Mouse (Mus musculus): Measurements from ENCODE around the gene AU041133. TPM values are rescaled to one million over a fixed set of nuclear protein-coding genes. Genes with fewer than 3 reads are reported as not detected.
A peak's percentile ranks its signal among the peaks of the same experiment; 100 is the strongest.
"Not testable (repeated sequence)": the region's sequence is repeated elsewhere in the genome, so short reads cannot be mapped to it uniquely, and the experiment has no call there.

The AU041133 gene
- polyA plus RNA-seq (2015; fragmentation: Nextera tagmentation; extraction: Ambion mirVana): 6.2 and 7.0 TPM in 2 replicates

DNA sequence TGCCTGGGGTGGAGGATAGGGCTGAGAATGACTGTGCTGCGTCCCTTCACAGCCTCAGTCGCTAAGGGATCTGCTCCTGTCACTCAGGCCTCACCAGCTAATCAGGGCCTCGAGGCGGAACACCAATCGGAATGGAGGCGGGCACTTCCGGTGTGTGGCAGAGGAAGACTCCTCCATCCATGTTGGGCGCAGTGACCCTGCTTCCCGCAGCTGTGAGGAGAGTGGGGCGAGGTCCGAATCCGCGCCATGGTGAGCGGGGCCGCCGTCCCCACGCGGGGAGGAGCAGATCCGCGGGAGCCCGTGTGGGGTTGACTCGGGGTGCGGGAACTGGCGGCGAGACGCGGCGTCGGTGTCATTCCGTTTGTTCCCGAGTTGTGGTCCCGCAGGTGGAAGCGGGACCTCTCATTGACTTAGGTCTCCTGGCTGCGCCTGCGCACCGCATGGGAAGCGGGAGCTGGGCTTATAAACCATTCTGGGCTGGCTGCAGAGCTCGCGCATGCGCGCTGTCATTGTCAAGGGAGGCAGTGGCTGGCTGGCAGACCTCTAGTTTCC, at the start of gene AU041133:
AU041133 (plus strand) TSS at position 164 of the 552 bp plus-strand sequence.
- Histone ChIP-seq H3K4me1 (ENCODE audit: insufficient read depth, low read length) (no peaks in the 10 kb centered on the region), H3K4me2 (replicated peaks; ENCODE audit: low read depth, low read length) (peak within 1 kb of the TSS; percentile 64), H3K9me3 (ENCODE audit: low read length) (peaks cover 46% of the 10 kb centered on the region), H3K9ac (replicated peaks; ENCODE audit: low read length) (peak within 1 kb of the TSS; percentile 85), H3K36me3 (ENCODE audit: insufficient read depth, low read length) (peaks cover 9% of the 10 kb centered on the region; the same call in 1 of the 2 replicates), H3K27me3 (ENCODE audit: insufficient read depth, low read length) (no peaks in the 10 kb centered on the region), H3K4me3 (ENCODE audit: low read length) (peak within 1 kb of the TSS; percentile 82), H3K27ac (ENCODE audit: low read length) (peak within 1 kb of the TSS; percentile 82)
- peak; percentile 99 for ATAC-seq (ENCODE audit: low FRiP score, low TSS enrichment)
- 2% methylated on average over 41 of the region's 41 CpGs for WGBS

DNA sequence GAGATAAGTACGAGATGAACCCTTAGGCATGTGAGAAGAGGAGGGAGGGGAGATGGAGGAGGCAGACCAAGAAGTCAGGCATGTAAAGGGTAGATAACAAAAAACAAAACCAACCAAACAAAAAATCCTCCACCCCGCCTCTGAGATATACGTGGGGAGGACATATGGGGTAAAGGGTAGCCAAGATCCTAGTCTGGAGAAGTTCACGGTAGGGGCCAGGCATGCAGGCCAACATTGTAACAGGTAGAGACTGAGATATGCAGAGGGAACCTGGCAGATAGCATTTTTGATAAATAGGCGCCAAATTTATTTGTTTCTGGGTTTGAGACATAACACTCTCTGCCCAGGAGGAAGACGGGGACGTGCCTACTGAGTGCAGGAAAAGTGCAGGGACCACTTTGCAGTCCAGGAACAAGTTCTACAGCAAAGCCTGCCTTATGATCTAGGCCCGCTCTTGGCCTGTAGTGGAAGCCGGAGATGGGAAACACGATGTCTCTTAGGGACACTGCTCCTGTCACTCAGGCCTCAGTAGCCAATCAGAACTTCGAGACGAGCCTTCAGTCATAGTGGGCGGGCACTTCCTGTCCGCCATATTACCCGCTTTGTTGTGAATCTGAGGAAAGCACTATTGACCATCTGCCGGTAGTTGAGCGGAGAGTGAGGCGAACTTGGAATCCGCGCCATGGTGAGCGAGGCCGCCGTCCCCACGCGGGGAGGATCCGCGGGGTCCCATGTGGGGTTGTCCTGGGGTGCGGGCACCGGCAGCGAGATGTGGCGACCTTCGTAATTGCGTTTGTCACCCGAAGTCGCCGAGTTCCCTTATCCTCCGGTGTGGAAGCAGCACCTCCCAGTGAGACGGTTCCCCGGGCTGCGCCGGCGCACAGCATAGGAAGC, 44.8 kb upstream of the AU041133 start, which contains the start of gene BC024063:
BC024063 (plus strand) TSS at position 626 of the 894 bp plus-strand sequence.
- not testable (repeated sequence) for H3K4me1 ChIP-seq (ENCODE audit: insufficient read depth, low read length); H3K27me3 ChIP-seq (ENCODE audit: insufficient read depth, low read length); H3K36me3 ChIP-seq (ENCODE audit: insufficient read depth, low read length)
- peak; percentile 99 for ATAC-seq (ENCODE audit: low FRiP score, low TSS enrichment)
- H3K27ac ChIP-seq (ENCODE audit: low read length): peak within 1 kb of the TSS; percentile 68; the same call in 1 of the 2 replicates
- peak within 1 kb of the TSS; percentile 69 for H3K9ac ChIP-seq (replicated peaks; ENCODE audit: low read length)
- peaks cover 11% of the 10 kb centered on the region for H3K9me3 ChIP-seq (ENCODE audit: low read length)
- H3K4me3 ChIP-seq (ENCODE audit: low read length): peak within 1 kb of the TSS; percentile 57
- H3K4me2 ChIP-seq (replicated peaks; ENCODE audit: low read depth, low read length): peak within 1 kb of the TSS; percentile 51
- 19% methylated on average over 42 of the region's 42 CpGs for WGBS

DNA sequence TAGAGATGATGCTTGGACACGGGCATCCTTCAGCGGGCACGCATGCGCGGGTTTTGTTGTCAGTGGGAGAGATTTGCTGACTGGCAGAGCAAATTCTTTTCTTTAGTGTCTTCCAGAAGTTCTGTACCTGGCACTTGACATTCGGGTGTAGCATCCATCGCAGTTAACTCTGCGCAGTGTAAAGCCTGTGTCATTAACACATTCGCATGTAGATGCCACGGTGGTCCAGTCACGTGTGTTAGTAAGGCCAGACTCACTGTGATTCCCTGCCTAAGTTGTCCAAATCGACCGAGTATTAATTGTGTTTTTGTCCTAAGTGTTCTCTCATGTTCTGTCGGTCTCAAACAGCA, 44.2 kb upstream of the AU041133 start:
- ATAC-seq (ENCODE audit: low FRiP score, low TSS enrichment): 0 out of 2 replicates have a peak, but pooled peaks have one; percentile 17

DNA sequence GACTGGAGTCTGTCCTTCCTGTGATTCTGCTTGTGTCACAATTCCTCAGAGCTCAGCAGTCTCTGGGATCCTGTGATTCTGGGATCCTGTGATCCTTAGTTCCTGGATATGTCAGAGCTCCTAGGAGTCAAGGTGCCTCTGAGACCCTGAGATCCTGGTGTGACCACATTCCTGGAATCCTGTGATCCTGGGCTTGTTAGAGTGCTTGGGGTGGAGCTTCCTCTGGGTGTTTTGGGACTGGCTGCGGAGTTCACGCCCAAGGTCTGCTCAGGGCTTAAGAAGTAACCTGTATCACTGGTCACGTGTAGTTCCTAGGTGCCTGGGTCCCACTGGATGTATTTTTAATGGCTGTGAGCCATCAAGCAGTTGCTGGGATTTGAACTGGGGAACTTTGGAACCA, 10.6 kb upstream of the AU041133 start:
- peaks cover 4% of the 10 kb centered on the region; the same call in 1 of the 2 replicates for H3K36me3 ChIP-seq (ENCODE audit: insufficient read depth, low read length)
- H3K4me3 ChIP-seq (ENCODE audit: low read length): no peak overlapping the region
- no peaks in the 10 kb centered on the region for H3K27me3 ChIP-seq (ENCODE audit: insufficient read depth, low read length)
- H3K4me1 ChIP-seq (ENCODE audit: insufficient read depth, low read length): no peaks in the 10 kb centered on the region
- H3K4me2 ChIP-seq (replicated peaks; ENCODE audit: low read depth, low read length): no peak overlapping the region
- H3K27ac ChIP-seq (ENCODE audit: low read length): no peak overlapping the region
- WGBS: 81% methylated on average over 3 of the region's 3 CpGs
- H3K9ac ChIP-seq (replicated peaks; ENCODE audit: low read length): no peak overlapping the region
- no peak for ATAC-seq (ENCODE audit: low FRiP score, low TSS enrichment)
- H3K9me3 ChIP-seq (ENCODE audit: low read length): peaks cover 44% of the 10 kb centered on the region

More for the DNA sequence above, 44.2 kb upstream of the AU041133 start:
- not testable (repeated sequence) for H3K36me3 ChIP-seq (ENCODE audit: insufficient read depth, low read length); H3K27ac ChIP-seq (ENCODE audit: low read length); H3K27me3 ChIP-seq (ENCODE audit: insufficient read depth, low read length); H3K4me1 ChIP-seq (ENCODE audit: insufficient read depth, low read length)
- Histone ChIP-seq H3K4me3 (ENCODE audit: low read length) (peak overlapping the region; percentile 57), H3K9ac (replicated peaks; ENCODE audit: low read length) (peak overlapping the region; percentile 69), H3K9me3 (ENCODE audit: low read length) (peaks cover 11% of the 10 kb centered on the region), H3K4me2 (replicated peaks; ENCODE audit: low read depth, low read length) (peak overlapping the region; percentile 51)
- WGBS: 16% methylated on average over 14 of the region's 14 CpGs

DNA sequence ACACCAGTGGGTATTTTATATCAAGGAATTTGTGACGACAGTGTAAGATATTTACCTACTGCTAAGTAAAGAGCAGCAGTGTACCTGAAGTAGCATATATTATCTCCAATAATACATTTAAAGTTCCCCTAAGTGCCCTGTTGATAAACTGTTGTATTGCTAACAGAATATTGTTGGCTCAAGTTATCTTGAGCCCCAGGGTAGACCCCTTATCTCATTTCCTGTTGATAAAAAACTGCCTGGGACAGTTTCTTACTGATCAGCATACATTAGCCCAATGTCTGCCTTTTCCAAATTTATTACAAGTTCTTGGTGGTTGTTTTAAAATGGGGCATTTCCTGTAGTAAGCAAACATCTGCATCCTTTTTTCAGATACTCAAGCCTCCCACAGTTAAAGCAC, 17.5 kb downstream of the AU041133 start:
- no peaks in the 10 kb centered on the region for H3K27me3 ChIP-seq (ENCODE audit: insufficient read depth, low read length)
- H3K9me3 ChIP-seq (ENCODE audit: low read length): peaks cover 54% of the 10 kb centered on the region
- no peak overlapping the region for H3K9ac ChIP-seq (replicated peaks; ENCODE audit: low read length)
- H3K4me1 ChIP-seq (ENCODE audit: insufficient read depth, low read length): no peaks in the 10 kb centered on the region
- no peak overlapping the region for H3K4me2 ChIP-seq (replicated peaks; ENCODE audit: low read depth, low read length)
- H3K36me3 ChIP-seq (ENCODE audit: insufficient read depth, low read length): peaks cover 48% of the 10 kb centered on the region
- no peak overlapping the region for H3K27ac ChIP-seq (ENCODE audit: low read length)
- no peak overlapping the region for H3K4me3 ChIP-seq (ENCODE audit: low read length)
- 96% methylated on average over 1 of the region's 1 CpGs for WGBS
- no peak for ATAC-seq (ENCODE audit: low FRiP score, low TSS enrichment)

DNA sequence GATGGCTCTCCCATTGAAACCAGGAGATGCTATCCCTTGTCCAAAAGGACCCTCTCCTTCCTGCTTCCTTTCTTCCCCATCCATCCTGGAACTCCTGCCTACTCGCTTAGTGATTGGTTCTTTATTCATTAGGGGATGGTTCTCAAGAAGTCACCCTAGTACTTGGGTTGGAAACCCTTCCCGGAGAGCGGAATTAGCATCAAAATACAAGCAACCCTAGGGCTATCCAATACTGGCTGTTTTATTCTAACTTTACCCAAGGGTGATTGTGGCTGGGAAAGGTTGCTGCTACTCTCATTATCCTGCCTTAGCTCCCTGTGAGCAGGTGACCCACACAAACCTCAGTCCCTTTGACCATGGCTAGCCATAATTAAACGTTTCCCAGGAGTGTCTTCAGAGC, 19.8 kb downstream of the AU041133 start:
- Histone ChIP-seq H3K4me1 (ENCODE audit: insufficient read depth, low read length) (no peaks in the 10 kb centered on the region), H3K36me3 (ENCODE audit: insufficient read depth, low read length) (peaks cover 62% of the 10 kb centered on the region), H3K4me3 (ENCODE audit: low read length) (no peak overlapping the region), H3K27me3 (ENCODE audit: insufficient read depth, low read length) (no peaks in the 10 kb centered on the region), H3K9me3 (ENCODE audit: low read length) (peaks cover 69% of the 10 kb centered on the region), H3K27ac (ENCODE audit: low read length) (no peak overlapping the region), H3K9ac (replicated peaks; ENCODE audit: low read length) (no peak overlapping the region), H3K4me2 (replicated peaks; ENCODE audit: low read depth, low read length) (no peak overlapping the region)
- ATAC-seq (ENCODE audit: low FRiP score, low TSS enrichment): no peak
- 80% methylated on average over 4 of the region's 4 CpGs for WGBS

DNA sequence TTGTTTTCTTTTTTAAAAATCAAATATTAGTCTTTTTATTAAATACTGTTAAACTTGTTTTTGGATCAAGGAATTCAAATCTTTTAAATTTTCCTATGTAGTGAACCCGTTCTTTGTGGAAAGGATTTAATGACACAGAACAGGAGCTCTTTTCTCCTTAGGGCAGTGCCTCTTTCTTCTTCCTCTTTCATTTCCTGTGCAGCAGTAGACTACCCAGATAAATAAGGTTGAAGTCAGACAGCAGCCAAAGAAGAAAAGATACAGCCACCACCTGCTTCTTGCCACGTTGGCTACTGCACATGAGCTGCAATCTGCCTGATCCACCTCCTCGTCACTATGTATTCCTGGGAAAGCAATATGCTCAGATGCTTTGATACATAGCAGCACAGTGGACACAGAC, 40.0 kb downstream of the AU041133 start:
- ATAC-seq (ENCODE audit: low FRiP score, low TSS enrichment): no peak
- Histone ChIP-seq H3K27me3 (ENCODE audit: insufficient read depth, low read length) (no peaks in the 10 kb centered on the region), H3K4me1 (ENCODE audit: insufficient read depth, low read length) (no peaks in the 10 kb centered on the region), H3K36me3 (ENCODE audit: insufficient read depth, low read length) (no peaks in the 10 kb centered on the region), H3K9me3 (ENCODE audit: low read length) (peaks cover 12% of the 10 kb centered on the region; the same call in 1 of the 2 replicates), H3K4me3 (ENCODE audit: low read length) (no peak overlapping the region), H3K9ac (replicated peaks; ENCODE audit: low read length) (no peak overlapping the region), H3K27ac (ENCODE audit: low read length) (no peak overlapping the region), H3K4me2 (replicated peaks; ENCODE audit: low read depth, low read length) (no peak overlapping the region)
- WGBS: 86% methylated on average over 3 of the region's 3 CpGs

DNA sequence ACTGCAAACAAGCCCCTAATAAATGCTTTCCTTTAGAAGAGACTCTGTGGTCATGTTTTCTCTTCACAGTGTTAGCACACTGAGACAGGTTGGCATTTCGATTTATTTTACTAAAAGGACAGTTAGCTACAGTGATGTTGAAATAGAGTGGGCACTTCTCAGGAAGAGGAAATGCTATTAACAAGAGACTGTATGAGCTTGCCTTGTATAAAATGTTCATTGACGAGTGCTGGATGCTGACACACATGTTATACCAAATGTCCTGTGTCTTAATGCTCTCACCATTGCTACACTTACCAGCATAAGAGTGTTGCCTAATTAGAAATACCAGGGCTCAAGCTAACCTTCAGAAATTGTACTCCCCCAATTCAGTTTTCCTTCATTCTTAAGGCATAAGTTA, 42.0 kb downstream of the AU041133 start:
- Histone ChIP-seq H3K9me3 (ENCODE audit: low read length) (peaks cover 3% of the 10 kb centered on the region; the same call in 1 of the 2 replicates), H3K4me1 (ENCODE audit: insufficient read depth, low read length) (no peaks in the 10 kb centered on the region), H3K27ac (ENCODE audit: low read length) (no peak overlapping the region), H3K27me3 (ENCODE audit: insufficient read depth, low read length) (no peaks in the 10 kb centered on the region), H3K9ac (replicated peaks; ENCODE audit: low read length) (no peak overlapping the region), H3K36me3 (ENCODE audit: insufficient read depth, low read length) (no peaks in the 10 kb centered on the region), H3K4me2 (replicated peaks; ENCODE audit: low read depth, low read length) (no peak overlapping the region), H3K4me3 (ENCODE audit: low read length) (no peak overlapping the region)
- no peak for ATAC-seq (ENCODE audit: low FRiP score, low TSS enrichment)
- 79% methylated on average over 2 of the region's 2 CpGs for WGBS

DNA sequence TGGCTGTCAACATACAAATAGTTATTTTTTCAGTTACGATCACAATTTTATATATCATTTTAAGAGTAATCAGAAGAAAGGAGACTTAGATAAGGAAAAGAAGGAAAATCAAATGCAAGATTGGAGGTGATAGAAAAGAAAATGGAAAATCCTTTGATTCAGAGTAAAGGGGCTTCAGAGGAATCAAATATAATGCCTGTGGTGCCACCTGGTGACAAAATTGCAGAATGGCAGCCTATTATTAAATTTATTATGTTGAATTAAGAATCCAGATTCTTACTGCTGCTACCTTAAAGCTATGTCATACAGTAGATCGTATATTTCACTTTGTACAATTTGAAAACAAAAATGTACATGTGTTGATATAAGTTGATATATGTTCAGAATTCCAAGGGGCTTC, 43.0 kb downstream of the AU041133 start:
- ATAC-seq (ENCODE audit: low FRiP score, low TSS enrichment): no peak
- Histone ChIP-seq H3K4me3 (ENCODE audit: low read length) (no peak overlapping the region), H3K9ac (replicated peaks; ENCODE audit: low read length) (no peak overlapping the region), H3K9me3 (ENCODE audit: low read length) (no peaks in the 10 kb centered on the region; the same call in 1 of the 2 replicates), H3K27me3 (ENCODE audit: insufficient read depth, low read length) (no peaks in the 10 kb centered on the region), H3K36me3 (ENCODE audit: insufficient read depth, low read length) (no peaks in the 10 kb centered on the region), H3K27ac (ENCODE audit: low read length) (no peak overlapping the region), H3K4me1 (ENCODE audit: insufficient read depth, low read length) (no peaks in the 10 kb centered on the region), H3K4me2 (replicated peaks; ENCODE audit: low read depth, low read length) (no peak overlapping the region)
- 62% methylated on average over 2 of the region's 2 CpGs for WGBS

Data from kidney, embryonic 16.5 days (tissue).